Mouse (Mus musculus): ENCODE measurements around the gene Slc25a5.

The Slc25a5 gene

GRCm38 (mm10) chrX:36837069-36837676 lies 41.7 kb downstream of the Slc25a5 start:
- no peak for DNase-seq (ENCODE audit: low read depth, low spot score)

GRCm38 (mm10) chrX:36839391-36839790 lies 43.9 kb downstream of the Slc25a5 start:
- no peak for DNase-seq (ENCODE audit: low read depth, low spot score)

GRCm38 (mm10) chrX:36841698-36842097 lies 46.2 kb downstream of the Slc25a5 start:
- DNase-seq (ENCODE audit: low read depth, low spot score), result no peak

- DNase-seq (ENCODE audit: low read depth, low spot score), result no peak
Observed at GRCm38 (mm10) chrX:36843346-36843990, 48.0 kb downstream of the Slc25a5 start.

GRCm38 (mm10) chrX:36847152-36847551 lies 51.7 kb downstream of the Slc25a5 start:
- DNase-seq (ENCODE audit: low read depth, low spot score), result no peak
